Mouse (Mus musculus): ENCODE measurements at regions not wholly inside any gene's neighbourhood (a gene's known extent, or its start where the extent isn't known, plus 50 kb on each side); places are given as distances from the start of the nearest gene placed in this dataset.

DNA sequence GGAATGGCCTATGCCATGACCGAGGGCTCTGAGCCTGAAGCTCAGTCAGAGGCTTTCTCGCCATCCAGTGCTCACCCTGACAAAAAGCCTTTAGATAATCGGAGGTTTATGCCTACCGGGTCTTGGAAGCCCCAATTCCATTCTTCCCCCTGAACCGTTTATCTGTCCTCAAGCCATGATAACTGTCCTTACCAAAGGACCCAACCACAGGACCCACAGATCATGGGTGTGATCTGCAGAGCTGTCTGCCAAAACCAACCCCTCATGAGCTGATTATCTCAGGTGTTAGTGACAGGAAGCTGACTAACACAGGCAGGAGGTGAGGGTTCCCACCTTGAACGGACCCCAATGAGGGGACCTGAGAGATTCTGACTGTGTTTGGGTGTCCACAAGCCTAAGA lies 203.7 kb upstream of the Hmga2 start:
- no peak for TF ChIP-seq CTCF (IDR thresholded peaks at IDR 0.05; ENCODE audit: control insufficient read depth, insufficient read depth, insufficient read length)
- no peak for TF ChIP-seq MAX (IDR thresholded peaks at IDR 0.05)
- no peak for TF ChIP-seq MYOG (IDR thresholded peaks at IDR 0.05; ENCODE audit: control insufficient read depth, extremely low read depth, insufficient read length)
- TF ChIP-seq USF1 (IDR thresholded peaks at IDR 0.05; ENCODE audit: low read depth), result no peak
- TF ChIP-seq CEBPB (IDR thresholded peaks at IDR 0.05; ENCODE audit: low read depth), result no peak
